Mouse (Mus musculus): ENCODE results near the gene Efcab5.
"Not testable (repeated sequence)": the region's sequence is repeated elsewhere in the genome, so short reads cannot be mapped to it uniquely, and the experiment has no call there.

The Efcab5 gene

DNA sequence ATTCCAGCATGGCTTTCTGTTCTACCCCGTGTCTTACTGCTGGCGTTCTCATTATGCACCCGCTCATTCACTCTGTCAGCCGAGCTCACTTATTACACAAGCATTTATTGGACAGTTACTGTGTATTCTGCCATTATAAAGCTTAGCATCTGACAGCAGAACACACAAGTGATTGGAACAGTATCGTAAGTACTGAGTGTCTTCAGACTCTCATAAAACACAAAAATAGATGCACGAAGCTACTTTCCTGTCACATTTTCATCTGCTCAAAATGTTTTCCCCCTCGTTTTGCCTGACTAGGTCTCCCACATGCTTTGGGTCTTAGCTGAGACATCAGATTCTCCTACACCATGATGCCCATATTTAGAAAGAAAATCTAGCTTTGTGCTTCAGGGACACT is 14.2 kb downstream of the Efcab5 start:
- no peak for DNase-seq

DNA sequence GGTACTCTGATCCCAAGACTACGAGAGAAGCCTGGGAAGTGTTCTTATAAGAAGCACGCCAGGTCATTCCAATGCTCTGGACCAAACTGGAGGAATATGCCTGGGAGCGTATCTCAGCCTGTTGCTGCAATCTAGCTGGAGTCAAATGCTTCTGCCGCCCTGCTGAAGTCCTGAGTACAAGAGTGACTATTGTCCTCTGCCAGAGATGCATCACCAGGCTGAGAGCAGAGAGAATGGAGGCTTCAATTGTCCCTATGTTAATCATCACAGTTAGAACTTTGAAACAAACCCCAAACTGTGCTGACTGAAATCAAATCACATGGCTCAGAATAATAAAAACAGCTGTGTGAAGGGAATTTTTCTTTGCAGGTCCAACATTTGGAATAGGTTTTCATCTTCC is 15.0 kb downstream of the Efcab5 start:
- no peak for DNase-seq

DNA sequence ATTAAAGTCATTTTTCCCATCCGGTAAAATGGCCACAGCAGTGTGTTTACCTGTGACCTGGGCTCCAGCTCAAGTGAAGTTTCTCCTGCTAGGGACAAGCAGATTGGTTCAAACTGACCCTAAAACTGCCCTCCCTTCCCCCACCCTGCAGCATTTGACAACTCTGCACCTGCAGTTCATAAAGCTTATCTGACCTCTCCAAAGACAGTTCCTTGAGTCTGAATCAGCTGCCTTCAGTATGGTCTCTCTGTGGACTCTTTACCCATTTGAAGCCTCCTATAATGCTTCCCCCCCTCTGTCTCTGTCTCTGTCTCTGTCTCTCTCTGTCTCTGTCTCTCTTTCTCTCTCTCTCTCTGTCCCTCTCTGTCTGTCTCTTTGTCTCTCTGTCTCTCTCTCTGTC is 28.0 kb downstream of the Efcab5 start:
- DNase-seq = no peak

DNA sequence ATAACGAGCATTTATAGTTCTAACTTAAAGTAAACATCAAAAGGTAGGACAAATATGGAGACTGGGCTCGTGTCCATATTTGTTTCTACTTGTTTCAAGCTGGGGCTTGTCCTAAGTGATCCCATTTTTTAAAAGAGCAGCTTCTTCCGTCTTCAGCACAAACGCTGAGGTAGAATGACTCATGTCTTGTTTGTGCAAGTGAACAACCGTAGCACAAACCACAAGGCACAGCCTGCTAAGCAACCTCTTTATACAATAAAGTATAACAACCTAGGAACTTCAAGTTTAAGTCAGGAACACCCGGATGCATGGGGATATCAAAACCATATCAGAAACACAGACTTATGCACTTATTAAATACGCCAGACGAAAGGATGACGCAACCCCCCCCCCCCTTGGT is 28.4 kb downstream of the Efcab5 start:
- no peak for DNase-seq

DNA sequence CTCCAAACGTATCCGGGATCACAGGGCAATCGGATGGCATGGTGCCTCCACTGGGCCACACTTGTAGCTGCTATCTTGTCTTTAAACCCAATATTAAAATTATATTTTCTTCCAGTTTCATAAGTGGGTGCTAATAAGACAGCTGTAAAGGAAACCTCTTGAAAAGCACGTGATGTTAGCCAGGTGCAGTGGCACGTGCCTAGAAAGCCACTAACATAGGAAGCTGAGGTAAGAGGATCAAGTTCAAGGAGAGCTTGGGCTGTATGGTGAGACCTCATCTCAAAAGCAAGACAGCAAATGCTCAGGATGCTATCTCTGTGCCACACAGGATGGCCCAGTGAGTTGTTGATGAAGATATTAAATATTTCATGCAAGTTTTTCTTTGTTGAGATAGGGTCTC is 34.6 kb downstream of the Efcab5 start:
- DNase-seq = no peak

DNA sequence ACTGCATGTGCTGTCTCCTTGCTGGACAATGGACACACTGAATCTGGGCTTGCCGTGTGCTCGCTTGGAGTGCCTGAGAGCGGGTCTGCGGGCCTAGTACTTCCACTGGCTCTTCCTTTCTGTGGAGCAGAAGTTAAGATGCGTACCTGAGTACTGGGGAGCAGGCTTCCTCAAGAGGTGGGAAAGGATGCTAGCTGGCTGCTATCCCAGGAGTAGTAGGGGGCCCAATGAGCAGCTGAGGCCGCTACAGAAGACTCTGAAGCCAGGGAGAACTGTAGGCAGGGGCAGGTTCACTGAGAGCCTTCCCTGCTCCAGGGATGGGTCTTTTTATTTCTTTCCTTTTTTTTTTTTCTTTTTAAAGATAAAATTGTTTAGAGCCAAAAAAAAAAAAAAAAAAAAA is 38.0 kb downstream of the Efcab5 start:
- no peak for DNase-seq

DNA sequence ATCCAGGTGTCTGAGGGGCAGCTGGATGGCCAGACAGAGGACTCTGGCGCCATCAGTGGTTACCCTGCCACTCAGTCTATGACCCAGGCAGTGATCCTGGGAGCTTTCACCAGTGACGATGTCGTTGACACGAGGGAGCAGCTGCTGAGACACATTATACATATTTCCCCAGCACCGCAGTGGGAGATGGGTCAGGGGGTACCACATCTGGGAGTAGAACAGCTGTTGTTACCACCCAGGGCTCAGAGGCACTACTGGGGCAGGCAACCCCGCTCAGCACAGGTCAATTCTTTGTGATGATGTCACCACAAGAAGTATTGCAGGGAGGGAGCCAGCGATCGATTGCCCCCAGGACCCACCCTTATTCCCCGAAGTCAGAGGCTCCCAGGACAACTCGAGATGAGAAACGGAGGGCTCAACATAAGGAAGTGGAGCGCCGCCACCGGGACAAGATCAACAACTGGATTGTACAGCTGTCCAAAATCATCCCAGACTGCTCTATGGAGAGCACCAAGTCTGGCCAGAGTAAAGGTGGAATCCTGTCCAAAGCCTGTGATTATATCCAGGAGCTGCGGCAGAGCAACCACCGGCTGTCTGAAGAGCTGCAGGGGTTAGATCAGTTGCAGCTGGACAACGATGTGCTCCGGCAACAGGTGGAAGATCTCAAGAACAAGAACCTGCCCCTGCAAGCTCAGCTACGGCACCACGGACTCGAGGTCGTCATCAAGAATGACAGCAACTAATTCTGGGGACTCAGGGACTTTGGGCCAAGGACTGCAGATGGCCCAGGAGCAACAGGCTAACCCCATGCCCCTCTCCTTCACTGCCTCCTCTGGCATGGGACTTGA is 38.8 kb downstream of the Efcab5 start:
- DNase-seq = not testable (repeated sequence)

DNA sequence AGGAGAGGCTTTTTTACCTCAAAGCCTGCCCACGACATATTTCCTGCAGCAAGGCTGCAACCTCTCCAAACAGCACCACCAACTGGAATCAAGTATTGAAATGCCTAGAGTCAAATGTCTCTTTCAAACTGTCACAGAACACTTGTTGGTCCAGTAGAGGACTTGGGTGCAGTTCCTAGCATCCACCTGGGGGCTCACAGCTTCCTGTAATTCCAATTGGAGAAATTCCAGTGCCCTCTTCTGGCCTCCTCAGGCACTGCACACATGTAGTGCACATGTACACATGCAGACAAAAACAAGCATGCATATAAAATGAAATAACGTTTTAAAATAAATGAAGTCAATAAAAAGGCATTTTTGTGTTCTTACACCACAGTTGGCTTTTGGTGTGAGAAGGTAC is 40.0 kb downstream of the Efcab5 start:
- no peak for DNase-seq

DNA sequence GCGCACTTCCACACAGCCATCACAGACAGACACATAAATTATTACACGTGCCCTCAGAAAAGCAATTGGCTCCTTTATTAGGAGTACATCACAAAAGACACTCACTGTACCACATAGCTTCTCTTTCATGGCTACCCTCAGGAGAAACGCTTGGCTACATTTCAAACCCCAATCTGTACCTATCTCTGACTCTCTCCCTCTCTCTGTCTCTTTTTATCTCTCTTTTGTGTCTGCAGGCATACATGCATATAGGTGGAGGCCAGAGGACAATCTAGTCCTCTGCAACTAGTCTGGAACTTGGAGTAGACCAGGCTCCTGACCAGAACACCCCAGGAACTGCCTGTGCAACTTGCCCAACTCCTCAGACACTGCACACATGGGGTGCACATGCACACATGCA is 41.0 kb downstream of the Efcab5 start:
- no peak for DNase-seq

DNA sequence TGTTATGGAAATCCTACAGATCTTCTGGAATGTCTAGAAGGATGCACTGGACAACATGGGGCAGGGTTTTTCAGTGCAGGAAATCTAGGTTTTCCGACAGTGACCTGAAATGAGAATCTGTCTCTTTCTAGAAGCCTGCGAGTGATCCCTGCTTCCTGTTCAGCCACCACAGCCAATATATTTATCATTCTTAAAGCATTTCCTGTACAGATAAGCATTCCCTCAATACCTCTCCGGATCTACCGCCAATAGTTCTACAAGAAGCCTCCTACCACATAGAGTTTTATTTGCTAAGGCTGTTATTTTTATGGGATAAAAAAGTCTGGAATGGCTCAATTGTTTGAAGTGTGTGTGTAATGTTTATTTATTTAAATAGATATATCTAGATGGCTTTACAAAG is 43.3 kb downstream of the Efcab5 start:
- DNase-seq = no peak

DNA sequence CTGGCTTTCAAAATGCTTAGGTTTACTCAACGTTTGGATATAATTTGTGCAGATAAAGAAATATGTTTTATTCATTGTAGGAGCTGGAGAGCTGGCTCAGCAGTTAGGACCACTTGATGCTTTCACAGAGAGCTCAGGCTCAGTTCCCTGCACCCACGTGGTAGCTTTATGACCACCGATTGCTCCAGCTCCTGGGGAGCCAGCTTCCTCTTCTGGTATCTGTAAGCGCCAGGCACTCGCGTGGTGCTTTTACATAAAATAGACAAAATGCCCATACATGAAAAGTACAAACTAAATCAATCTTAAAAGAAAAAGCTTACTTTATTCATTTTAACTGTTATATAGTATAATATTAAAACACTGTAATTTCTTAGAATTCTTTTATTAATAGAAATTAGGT is 46.8 kb downstream of the Efcab5 start:
- DNase-seq = no peak

DNA sequence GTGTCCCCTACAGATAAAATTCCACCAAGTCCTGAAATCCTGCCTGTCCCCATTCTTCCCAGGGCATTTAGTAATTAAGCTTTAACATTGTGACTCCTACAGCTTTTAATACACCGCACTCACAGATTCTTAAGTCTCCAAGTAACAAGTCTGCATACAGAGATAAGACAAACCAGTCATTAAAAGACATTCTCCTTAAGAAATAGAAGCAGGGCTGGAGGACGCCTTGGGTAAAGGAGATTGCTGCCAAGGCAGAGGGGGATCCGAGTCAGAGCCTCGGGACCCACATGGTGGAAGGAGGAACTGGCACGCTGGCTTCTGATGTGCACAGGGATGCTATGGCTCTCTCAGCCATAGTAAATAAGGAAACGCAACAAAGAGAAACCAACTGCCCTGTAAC is 48.8 kb downstream of the Efcab5 start:
- no peak for DNase-seq

DNA sequence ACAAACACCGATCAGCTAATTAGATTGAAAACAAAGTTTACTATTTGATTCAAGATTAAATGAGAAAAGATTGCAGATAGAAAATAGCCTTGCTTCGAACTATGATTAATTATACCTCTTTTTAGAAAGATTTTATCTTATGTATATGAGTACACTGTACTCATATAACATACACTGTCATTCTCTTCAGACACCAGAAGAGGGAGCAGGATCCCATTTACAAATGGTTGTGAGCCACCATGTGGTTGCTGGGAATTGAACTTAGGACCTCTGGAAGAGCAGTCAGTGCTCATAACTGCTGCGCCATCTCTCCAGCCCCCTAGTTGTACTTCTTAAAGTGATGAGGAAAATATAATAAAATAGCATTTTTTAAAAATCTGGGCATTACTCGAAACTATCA is 55.3 kb downstream of the Efcab5 start:
- no peak for DNase-seq

DNA sequence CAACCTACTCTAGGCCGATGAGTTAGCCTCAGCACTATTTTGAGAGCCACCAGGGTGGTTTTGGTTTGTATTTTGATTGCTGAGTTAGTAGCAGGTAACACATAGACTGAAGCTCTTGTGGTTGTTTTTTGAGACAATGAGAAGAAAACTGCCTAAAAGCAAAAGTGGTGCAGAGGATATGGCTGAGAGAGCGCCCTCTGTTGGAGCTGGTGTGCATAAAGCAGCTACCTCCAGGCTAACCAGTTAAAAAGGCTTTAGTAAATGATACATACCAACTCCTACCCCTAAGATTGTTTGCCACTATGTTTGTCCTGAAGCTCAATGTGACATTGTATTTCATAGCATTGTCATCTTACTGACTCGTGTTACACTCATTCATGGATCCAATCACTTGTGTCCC is 56.2 kb downstream of the Efcab5 start:
- DNase-seq = peak; percentile 6

DNA sequence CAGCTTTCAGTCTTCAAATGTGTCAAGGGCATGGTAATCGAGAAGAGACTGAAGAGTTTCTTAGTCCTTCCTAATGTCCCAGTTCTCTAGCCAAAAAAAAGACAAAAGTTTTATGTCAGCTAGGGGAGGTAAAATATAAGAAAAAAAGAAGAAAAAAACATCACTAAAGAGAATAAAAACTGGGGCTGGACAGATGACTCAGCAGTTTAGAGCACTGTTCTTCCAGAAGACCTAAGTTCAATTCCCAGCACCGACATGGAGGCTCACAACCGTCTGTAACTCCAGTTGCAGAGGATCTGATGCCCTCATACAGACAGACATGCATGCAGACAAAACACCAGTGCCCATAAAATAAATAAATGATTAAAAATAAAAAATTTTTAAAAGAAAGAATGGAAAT is 60.2 kb downstream of the Efcab5 start:
- no peak for DNase-seq

DNA sequence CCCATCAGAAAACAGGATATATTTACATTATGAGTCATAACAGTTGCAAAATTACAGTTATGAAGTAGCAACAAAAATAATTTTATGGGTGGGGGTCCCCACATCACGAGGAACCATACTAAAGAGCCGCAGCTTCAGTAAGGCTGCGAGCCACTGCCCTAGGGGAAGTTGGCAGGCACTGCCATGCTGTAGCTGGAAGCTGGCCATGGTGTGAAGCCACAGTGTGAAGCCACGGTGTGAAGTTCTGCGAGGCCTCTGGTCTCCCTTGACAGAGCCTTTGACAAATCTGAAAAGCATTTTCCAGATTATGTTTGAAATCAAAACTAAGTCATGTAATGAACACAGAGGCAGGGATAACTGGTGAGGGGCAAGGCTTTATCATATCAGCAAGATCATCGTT is 77.6 kb downstream of the Efcab5 start:
- no peak for DNase-seq

DNA sequence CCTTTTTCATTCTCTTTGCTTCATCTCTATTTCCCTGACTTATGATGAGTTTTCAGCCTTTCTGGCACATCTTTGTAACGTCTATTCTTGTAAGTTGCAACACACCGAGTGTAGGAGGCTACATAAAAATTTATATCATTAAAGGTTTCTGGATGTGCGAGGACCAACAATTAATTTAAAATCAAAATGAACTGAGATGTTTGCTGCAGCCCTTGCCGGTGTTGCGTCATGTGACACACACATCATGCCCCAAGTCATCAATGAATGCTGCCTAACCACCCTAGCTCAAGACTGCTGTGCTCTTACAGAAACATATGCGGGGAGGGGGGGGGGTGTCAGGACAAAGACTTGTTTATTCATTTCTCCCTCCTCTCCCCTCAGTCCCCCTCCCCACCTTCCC is 80.3 kb downstream of the Efcab5 start:
- no peak for DNase-seq

DNA sequence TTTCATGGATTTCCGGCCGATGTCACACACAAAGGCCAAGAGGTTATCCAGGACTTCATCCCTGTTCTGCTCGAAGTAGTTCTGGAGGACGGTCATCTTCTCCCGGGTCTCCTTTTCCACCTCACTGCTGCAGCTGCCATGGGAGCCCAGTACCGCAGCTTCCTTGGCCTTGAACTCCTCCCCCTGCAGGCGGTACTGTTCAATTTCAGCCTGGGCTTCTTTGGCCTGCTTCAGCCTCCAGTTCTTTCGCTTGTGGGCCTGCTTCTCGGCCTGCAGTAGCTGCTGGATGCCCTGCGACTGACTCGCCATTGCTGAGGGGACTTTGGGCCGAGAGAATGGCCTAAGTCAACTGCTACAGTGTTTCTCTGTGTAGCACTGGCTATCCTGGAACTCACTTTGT is 80.9 kb downstream of the Efcab5 start:
- DNase-seq = not testable (repeated sequence)

DNA sequence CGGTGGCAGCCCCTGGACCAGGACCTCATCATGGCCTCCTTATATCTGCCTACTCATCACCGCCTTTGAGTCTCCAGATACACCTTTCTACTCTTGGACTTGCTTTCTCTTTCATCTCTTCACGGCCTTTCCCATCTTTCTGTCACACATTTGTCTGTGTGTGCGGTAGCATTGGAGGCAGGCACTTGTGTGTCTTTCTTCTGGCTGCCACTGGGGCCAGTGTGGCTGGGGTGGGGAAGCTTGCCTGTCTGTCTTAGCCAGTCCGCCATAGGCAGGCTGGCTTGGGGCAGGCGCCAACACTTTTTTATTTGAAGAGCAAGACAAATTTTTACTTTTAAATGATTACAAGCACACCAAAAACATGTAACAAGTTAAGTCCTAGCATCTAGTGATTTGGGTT is 81.8 kb downstream of the Efcab5 start:
- no peak for DNase-seq

DNA sequence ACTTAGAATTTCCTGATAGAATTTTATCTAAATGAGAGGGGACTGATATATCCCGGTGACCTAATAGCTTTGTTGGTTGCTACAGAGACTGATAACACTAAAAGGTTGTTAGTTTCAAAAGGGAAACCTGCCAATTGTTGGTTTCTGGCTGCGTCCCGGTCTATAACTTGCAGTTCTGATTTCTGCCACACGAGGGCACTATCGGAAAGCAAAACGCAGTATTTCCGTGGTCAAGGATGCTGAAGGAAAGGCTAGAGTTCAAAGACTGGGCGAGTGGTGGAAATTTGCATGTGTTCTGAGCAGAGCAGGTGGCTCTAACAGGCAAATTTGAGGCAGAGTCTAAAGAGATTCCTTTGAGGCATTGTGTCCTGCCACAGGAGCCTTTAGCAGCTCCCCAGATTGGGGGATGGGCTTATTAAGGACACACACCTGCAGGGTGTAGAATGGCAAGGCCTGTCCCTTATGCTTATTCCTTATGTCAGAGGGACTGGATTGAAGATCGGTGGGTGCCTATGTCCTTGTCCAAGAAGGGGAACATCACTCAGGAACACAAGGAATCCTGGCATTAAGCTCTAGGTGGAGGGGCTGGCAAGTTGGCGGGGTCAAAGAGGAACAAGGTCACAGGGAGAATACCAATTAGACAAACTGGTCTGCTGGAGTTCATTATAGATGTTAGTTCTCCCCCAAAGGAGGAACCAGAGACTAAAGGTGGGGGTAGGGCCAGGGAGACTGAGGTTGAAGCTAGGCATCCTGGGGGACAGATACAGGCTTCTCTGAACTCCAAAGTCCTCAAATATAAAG is 88.4 kb downstream of the Efcab5 start:
- peak; percentile 85 for DNase-seq

DNA sequence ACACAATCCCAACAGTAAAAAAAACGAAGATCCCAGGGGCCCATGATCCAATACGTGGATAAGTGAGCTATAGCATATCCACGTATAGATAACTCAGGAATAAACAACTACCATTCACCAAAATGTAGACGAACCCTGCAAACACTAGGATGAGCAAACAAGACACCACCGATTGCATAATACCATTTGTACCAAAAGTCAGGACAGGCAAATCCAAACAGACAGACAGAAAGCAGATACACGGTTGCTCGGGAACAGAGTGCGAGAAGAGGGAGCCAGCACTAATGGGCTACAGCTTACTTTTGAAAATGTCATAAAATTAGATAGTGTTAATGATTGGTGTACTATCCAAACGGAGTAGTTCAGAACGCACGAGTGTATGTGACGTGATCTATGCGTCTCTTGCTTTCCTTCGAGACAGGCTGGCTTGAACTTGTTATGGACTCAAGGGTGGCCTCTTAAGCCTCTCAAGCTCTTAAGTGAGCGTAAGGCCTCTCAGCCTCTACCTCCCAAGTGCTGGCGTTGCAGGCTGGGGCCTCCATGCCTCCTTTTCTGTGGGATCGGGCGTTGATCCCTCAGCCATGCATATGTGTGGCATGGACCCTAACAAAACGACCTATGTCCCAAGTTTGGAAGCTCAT is 90.3 kb downstream of the Efcab5 start:
- no peak for DNase-seq

DNA sequence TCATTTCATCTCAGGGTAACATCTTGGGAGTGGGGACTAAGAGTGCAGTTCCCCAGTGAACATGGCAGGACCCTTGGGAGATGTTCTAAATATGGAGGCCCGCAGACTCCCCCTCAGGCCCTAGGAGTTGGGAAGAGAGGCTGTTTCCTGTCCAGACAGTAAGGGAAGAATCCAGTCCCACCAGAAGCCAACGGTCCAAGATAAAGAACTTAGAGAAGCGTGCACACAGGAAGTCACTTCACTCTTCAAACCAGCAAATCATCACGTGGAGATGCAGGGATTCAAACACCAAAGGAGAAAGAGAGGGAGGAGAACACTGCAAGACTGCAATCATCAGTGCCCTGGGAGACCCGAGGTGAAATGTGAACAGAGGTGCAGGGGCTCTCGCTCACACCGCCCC is 91.8 kb downstream of the Efcab5 start:
- no peak for DNase-seq

DNA sequence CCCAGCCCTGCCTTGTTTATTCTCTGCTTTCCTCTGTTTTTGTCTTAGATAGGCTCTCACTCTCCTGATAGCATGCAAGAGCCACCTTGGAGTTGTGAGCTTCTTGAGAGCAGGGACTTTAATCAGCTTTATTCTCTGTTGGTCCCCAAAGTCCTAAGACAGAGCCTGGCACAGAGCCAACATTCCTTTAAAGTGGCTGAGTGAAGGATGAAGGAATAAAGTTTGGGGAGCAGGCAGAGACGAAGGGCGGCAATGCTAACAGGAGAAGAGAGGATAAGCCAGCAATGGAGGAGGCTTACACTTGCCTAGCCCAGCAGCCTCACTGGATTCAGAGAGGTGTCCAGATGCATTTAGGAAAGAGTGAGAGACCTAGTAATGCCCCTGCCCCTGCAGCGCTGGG is 92.2 kb downstream of the Efcab5 start:
- no peak for DNase-seq

DNA sequence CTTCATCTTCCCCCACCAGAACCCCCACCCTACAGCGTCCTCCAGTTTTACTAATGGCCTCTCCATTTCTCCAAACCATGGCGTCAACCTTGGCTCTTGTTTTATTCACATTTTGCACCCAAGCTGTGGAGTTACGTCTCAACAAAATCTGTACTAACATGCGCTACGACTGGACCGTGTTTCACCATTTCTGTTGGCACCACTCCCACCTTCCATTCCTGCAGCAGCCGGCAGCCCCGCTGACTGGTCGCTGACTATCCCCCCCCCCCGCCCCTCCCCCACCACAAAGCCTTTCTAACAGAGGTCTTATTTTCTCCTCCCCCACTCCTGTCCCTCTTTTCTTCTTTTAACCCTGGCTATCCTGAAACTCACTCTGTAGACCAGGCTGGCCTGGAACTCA is 93.6 kb downstream of the Efcab5 start:
- DNase-seq = no peak

Data from right cerebral cortex, postnatal 4 days (tissue).